Mouse (Mus musculus): ENCODE data around the gene Mat2a.

DNA sequence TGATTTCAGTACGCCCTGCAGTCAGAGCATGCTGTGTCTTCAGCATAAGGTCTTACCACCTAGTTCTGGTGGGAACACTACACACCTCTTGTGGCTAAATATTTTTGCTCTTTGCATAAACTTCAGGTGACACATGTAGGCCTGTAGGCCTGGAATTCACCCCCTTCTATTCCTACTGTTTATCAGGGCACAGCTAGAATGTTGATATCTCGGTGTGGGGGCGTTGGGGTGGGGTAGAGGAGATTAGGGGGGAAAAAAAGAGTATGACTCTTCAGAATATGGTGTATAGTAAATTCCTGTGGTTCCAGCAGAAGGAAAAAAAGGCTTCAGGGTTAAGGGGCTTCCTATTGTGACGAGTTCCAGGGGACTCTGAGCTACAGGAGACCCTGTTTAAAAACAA is 17.2 kb upstream of the Mat2a start:
- TF ChIP-seq POLR2A (IDR thresholded peaks at IDR 0.05; ENCODE audit: extremely low read depth, insufficient read depth, low read length) (no peak), CTCF (IDR thresholded peaks at IDR 0.05; ENCODE audit: low read depth, low read length) (no peak)

Data from liver, adult 2 months (tissue).